Mouse (Mus musculus) midbrain, embryonic 14.5 days (tissue): ENCODE data around the gene Myl12a. TPM values are rescaled to one million over a fixed set of nuclear protein-coding genes. Genes with fewer than 3 reads are reported as not detected.

Experiments
- ATAC-seq: fragments of 200-750 bp; cut with Nextera tagmentation; 2 replicates; pipeline ENCODE4 v1.8.0; 2017; ENCODE audit warnings: moderate number of reproducible peaks, moderate library complexity; ENCODE audit not compliant: low FRiP score, low TSS enrichment
- DNase-seq: peaks from one replicate; pipeline ENCODE4 v3.0.0-alpha.2; 2015
- H3K27ac ChIP-seq: fragments of 300-500 bp; sonication (generic); replicated peaks from 2 replicates; pipeline ENCODE4 v1.5.1; 2014; ENCODE audit warnings: mild to moderate bottlenecking, low read depth, low read length, moderate library complexity
- H3K27me3 ChIP-seq: fragments of 300-500 bp; sonication (generic); 2 replicates; pipeline ENCODE4 v1.6.1; 2014; ENCODE audit warnings: low read length, control low read depth, mixed read lengths; ENCODE audit not compliant: control insufficient read depth, insufficient read depth
- H3K36me3 ChIP-seq: fragments of 300-500 bp; sonication (generic); 2 replicates; pipeline ENCODE4 v1.6.1; 2014; ENCODE audit warnings: low read length, control low read depth; ENCODE audit not compliant: control insufficient read depth, insufficient read depth
- H3K4me1 ChIP-seq: fragments of 300-500 bp; sonication (generic); 2 replicates; pipeline ENCODE4 v1.6.1; 2014; ENCODE audit warnings: mild to moderate bottlenecking, antibody characterized with exemption, low read length, control low read depth; ENCODE audit not compliant: control insufficient read depth, insufficient read depth
- H3K4me2 ChIP-seq: fragments of 300-500 bp; sonication (generic); 2 replicates; pipeline ENCODE4 v1.6.1; 2014; ENCODE audit warnings: mild to moderate bottlenecking, low read length, moderate library complexity
- H3K4me3 ChIP-seq: fragments of 300-500 bp; sonication (generic); replicated peaks from 2 replicates; pipeline ENCODE4 v1.5.1; 2014; ENCODE audit warnings: low read depth, low read length
- H3K9ac ChIP-seq: fragments of 300-500 bp; sonication (generic); replicated peaks from 2 replicates; pipeline ENCODE4 v1.6.1; 2014; ENCODE audit warnings: mild to moderate bottlenecking, low read length, moderate library complexity
- H3K9me3 ChIP-seq: fragments of 300-500 bp; sonication (generic); 2 replicates; pipeline ENCODE4 v1.6.1; 2016; ENCODE audit warnings: low read length, control low read depth, mixed read lengths; ENCODE audit not compliant: control insufficient read depth
- WGBS: fragments of 180-500 bp; shearing (Covaris S2); extraction: QIAGEN DNeasy Blood & Tissue Kit; methylation state at CpG from one replicate; pipeline ENCODE4 v1.1.7; 2014; 5-methylcytosine and 5-hydroxymethylcytosine counted together
- polyA plus RNA-seq: library from polyadenylated mRNA; unstranded; fragments of >200 nt; fragmentation: Nextera tagmentation; extraction: Ambion mirVana; gene quantifications from 2 replicates; pipeline ENCODE4 v1.2.1, GENCODE M21; 2014

Gene Myl12a
- polyA plus RNA-seq, 1 experiment from 2014 or later, result 109 TPM

DNA sequence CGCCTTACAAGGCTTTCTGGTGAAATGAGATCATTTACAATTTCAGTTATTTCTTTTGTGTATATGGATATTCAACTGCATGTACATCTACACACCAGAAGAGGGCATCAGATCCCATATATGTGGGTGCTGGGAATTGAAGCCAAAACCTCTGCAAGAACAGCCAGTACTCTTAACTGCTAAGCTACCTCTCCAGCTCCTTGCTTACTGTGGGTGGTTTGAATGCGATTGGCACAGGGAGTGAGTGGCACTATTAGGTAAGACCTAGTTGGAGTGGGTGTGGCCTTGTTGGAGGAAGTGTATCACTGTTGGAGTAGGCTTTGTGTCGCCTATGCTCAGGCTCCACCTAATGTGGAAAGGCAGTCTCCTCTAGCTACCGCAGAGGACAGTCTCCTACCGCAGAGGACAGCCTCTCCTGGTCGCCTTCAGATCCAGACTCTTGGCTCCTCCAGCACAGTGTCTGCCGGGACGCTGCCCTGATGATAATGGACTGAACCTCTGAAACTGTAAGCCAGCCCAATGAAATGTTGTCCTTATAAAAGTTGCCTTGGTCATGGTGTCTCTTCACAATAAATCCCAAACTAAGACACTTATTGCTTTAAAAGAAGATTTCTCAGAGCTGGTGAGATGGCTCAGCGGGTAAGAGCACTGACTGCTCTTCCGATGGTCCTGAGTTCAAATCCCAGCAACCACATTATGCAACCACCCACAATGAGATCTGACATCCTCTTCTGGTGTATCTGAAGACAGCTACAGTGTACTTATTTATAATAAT lies 1.7 kb upstream of the Myl12a start:
- no peak for DNase-seq
- 90% methylated on average over 10 of the region's 10 CpGs for WGBS
- no peaks in the 10 kb centered on the region for H3K9me3 ChIP-seq

DNA sequence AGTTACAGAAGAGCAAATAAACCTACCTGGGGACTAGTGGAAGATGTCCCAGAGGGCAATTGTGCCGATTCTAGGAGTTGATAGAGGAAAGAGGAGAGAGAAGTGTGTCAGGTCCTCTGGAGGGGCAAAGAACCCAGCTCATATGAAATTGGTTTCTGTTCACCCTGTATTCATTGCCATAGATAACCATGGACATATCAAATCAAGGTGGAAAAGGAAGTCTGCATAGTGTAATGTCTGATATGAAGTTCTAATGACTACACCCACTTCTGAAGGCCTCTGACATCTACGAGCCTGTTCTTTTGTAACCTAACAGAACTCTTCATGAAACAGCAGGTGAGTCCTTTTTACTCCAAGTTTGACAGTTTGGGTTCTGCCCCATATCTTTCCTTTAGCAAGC lies 1.0 kb upstream of the Myl12a start:
- Histone ChIP-seq H3K27me3 (no peaks in the 10 kb centered on the region), H3K27ac (no peak overlapping the region), H3K4me2 (no peak overlapping the region), H3K4me3 (no peak overlapping the region), H3K36me3 (no peaks in the 10 kb centered on the region), H3K4me1 (peaks cover 6% of the 10 kb centered on the region; the same call in 1 of the 2 replicates), H3K9ac (no peak overlapping the region), H3K9me3 (no peaks in the 10 kb centered on the region)
- ATAC-seq (no peak), DNase-seq (no peak)
- 92% methylated on average over 2 of the region's 2 CpGs for WGBS

More for the DNA sequence above, 1.7 kb upstream of the Myl12a start:
- Histone ChIP-seq H3K4me2 (no peak overlapping the region), H3K27ac (no peak overlapping the region), H3K4me3 (no peak overlapping the region), H3K27me3 (no peaks in the 10 kb centered on the region), H3K9ac (no peak overlapping the region), H3K36me3 (no peaks in the 10 kb centered on the region), H3K4me1 (peaks cover 6% of the 10 kb centered on the region; the same call in 1 of the 2 replicates)
- no peak for ATAC-seq

DNA sequence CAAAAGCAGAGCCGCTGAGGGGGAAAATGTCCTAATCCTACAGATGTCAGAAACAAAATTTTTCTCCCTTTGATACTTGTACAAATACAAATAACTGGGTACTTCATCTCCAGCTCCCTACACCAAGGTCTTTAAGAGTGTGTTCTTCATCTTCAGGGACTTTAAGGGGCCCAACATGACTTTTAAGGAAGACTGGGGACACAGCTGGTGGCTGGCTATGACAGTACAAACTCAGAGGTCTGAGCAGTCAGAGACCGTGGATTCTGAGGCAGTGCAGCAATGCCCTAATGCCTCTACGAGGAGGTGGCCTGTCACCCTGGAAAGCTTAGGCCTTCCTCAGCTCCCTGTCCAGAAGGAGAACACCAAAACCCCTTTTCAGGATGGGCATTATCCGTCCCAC lies 434 bp upstream of the Myl12a start:
- peaks cover 6% of the 10 kb centered on the region; the same call in 1 of the 2 replicates for H3K4me1 ChIP-seq
- H3K4me3 ChIP-seq, result peak overlapping the region; percentile 85
- H3K9ac ChIP-seq, result no peak overlapping the region
- no peaks in the 10 kb centered on the region for H3K36me3 ChIP-seq
- no peak for ATAC-seq
- 74% methylated on average over 4 of the region's 4 CpGs for WGBS
- DNase-seq, result no peak
- H3K27ac ChIP-seq, result no peak overlapping the region; the same call in 1 of the 2 replicates
- no peaks in the 10 kb centered on the region for H3K27me3 ChIP-seq
- no peaks in the 10 kb centered on the region for H3K9me3 ChIP-seq
- peak overlapping the region; percentile 80 for H3K4me2 ChIP-seq

DNA sequence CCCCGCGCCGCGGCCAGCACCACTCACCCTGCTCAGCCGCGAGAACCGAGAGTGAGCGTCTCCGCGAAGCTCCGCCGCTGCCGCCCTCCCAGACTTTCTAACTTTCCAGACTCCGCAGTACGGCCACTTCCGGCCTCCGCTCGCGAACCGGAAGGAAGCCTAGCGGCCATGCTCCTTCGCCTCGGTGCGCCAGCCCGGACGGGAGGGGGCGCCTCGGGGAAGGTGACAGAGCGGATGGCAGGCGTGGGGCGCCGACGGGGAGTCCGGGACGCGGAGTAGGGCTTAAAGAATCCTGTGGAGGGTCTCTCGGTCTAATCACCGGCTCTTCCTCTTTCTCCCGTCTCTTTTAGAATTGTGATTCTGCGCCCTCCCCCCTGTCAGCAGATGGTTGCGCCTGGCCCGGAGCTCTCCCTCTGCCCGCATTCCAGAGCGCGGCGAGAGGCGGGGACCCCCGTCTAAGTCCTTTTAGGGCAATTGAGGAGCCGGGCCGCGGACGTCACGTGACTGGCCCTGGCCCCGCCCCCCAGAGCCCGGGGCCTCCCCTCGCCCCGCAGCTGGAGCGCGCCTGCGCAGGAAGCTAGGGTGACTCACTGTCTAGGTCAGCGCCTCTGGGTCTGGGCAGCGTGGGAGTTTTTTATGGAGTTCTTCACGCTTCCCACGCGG lies 466 bp downstream of the Myl12a start, which contains the start of gene Myom1:
Myom1 (plus strand) TSS at position 553 of the 663 bp plus-strand sequence.
- WGBS, result under 1% methylated on average over 64 of the region's 65 CpGs
- peak; percentile 98 for DNase-seq
- ATAC-seq, result peak; percentile 97
- no peaks in the 10 kb centered on the region for H3K36me3 ChIP-seq
- peak within 1 kb of the TSS; percentile 96 for H3K27ac ChIP-seq
- H3K9me3 ChIP-seq, result no peaks in the 10 kb centered on the region
- H3K27me3 ChIP-seq, result no peaks in the 10 kb centered on the region
- peak within 1 kb of the TSS; percentile 76 for H3K9ac ChIP-seq
- peak within 1 kb of the TSS; percentile 85 for H3K4me3 ChIP-seq
- peak within 1 kb of the TSS; percentile 80 for H3K4me2 ChIP-seq
- H3K4me1 ChIP-seq, result peaks cover 6% of the 10 kb centered on the region; the same call in 1 of the 2 replicates

DNA sequence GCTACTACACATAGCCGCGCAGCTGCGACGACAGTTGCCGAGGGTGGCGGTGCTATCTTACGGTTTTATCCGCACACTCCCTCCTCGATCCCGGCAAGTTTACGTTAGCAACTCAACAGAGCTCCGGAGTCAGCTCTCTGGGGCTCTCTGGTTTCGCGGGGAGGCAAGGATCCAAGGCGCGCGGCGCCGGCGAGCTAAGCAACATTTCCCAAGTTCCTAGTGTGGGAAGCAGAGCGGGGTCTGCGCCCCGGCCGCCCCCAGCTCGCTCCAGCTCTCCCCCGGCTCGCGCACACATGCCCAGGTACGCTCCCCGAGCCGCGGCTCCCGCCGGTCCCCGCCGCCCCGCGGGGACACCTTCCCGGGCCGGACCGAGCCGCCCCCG lies 988 bp downstream of the Myl12a start:
- H3K4me2 ChIP-seq, result peak overlapping the region; percentile 80
- H3K9ac ChIP-seq, result peak overlapping the region; percentile 76
- H3K9me3 ChIP-seq, result no peaks in the 10 kb centered on the region
- under 1% methylated on average over 43 of the region's 43 CpGs for WGBS
- DNase-seq, result peak; percentile 67
- no peaks in the 10 kb centered on the region for H3K27me3 ChIP-seq
- peak overlapping the region; percentile 96 for H3K27ac ChIP-seq
- H3K36me3 ChIP-seq, result no peaks in the 10 kb centered on the region
- peaks cover 6% of the 10 kb centered on the region; the same call in 1 of the 2 replicates for H3K4me1 ChIP-seq
- peak overlapping the region; percentile 85 for H3K4me3 ChIP-seq
- ATAC-seq, result peak; percentile 65

DNA sequence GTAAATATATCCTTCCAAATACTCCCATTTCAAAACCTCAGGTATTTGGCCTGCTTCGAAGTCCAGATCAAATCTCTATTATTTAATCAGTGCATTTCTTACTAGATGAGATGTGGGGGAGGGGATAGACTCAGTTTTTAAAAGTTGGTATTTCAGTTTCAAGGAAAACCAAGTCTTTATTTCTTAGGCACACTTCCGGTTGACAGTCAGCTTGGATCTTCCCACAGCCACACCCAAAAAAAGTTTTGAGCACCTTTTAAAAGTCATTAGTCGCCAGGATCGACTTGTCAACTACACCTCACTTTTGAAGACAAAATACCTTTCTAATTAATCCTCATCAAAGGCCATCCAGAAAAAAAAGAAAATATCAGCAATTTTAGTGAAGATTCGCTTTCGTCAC lies 1.6 kb downstream of the Myl12a start:
- no peak overlapping the region for H3K27ac ChIP-seq
- peaks cover 6% of the 10 kb centered on the region; the same call in 1 of the 2 replicates for H3K4me1 ChIP-seq

DNA sequence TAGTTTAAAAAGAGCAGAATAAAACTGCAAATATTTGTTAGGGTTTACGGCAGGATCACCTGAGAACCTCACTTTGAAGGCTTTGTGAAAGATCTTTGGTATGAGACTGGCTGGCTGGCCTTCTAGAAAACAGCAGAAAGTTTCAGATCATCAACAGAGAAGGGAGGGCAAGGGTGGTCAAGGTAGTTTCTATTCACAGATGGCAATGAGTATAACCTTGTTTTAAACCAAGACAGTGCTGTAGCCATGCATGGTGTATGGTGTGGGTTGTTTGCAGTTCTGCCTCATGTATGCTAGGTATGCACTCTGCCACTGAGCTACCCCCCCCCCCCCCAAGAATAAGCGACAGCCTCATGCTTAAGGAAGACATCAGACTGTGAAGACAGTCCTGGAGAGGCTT lies 2.4 kb downstream of the Myl12a start:
- Histone ChIP-seq H3K4me1 (peaks cover 6% of the 10 kb centered on the region; the same call in 1 of the 2 replicates), H3K4me2 (peak overlapping the region; percentile 80; the same call in 1 of the 2 replicates), H3K27ac (no peak overlapping the region), H3K9ac (no peak overlapping the region), H3K4me3 (no peak overlapping the region), H3K27me3 (no peaks in the 10 kb centered on the region), H3K36me3 (peaks cover 9% of the 10 kb centered on the region), H3K9me3 (no peaks in the 10 kb centered on the region)
- DNase-seq (no peak), ATAC-seq (no peak)
- 69% methylated on average over 2 of the region's 2 CpGs for WGBS

More for the DNA sequence above, 1.6 kb downstream of the Myl12a start:
- Histone ChIP-seq H3K4me2 (peak overlapping the region; percentile 80), H3K36me3 (peaks cover 3% of the 10 kb centered on the region; the same call in 1 of the 2 replicates), H3K27me3 (no peaks in the 10 kb centered on the region), H3K9me3 (no peaks in the 10 kb centered on the region), H3K9ac (peak overlapping the region; percentile 76; the same call in 1 of the 2 replicates), H3K4me3 (peak overlapping the region; percentile 85)
- no peak for ATAC-seq
- DNase-seq, result no peak
- WGBS, result 19% methylated on average over 6 of the region's 6 CpGs

DNA sequence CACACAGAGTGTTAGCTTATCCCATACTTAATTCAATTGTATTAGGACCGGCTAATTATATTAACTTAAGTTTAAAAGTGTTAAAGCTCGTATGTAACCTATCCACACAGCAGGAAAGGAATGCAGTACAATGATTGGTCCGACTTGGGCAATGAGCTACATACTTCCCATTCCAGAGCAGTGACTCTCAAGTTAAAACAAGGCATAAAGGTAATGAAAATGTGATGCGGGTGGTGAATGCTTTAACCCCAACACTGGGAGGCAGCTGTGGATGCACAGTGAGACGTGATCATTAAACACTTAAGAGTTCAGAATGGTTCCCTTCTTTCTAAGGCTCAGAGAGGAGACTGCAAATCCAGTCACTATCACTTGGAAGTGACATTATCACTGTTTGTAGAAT lies 3.5 kb downstream of the Myl12a start:
- Histone ChIP-seq H3K4me1 (peaks cover 6% of the 10 kb centered on the region; the same call in 1 of the 2 replicates), H3K27ac (no peak overlapping the region), H3K4me2 (no peak overlapping the region), H3K4me3 (no peak overlapping the region), H3K9me3 (no peaks in the 10 kb centered on the region), H3K27me3 (no peaks in the 10 kb centered on the region), H3K36me3 (peaks cover 14% of the 10 kb centered on the region), H3K9ac (no peak overlapping the region)
- no peak for DNase-seq
- WGBS, result 78% methylated on average over 5 of the region's 5 CpGs
- no peak for ATAC-seq
